Mouse (Mus musculus) ES-E14 (cell line): ENCODE results near the gene Parl. TPM values are rescaled to one million over a fixed set of nuclear protein-coding genes. Genes with fewer than 3 reads are reported as not detected.

Experiments
- DNase-seq: peaks from one replicate; pipeline ENCODE4 v3.0.0-alpha.2; 2013; ENCODE audit warnings: low read depth, low spot score
- H3K27ac ChIP-seq: 2 replicates; pipeline ENCODE4 v1.5.1; 2012; ENCODE audit warnings: low read depth, mild to moderate bottlenecking, low read length, moderate library complexity, mixed read lengths; ENCODE audit not compliant: poor library complexity, insufficient read depth, severe bottlenecking
- H3K36me3 ChIP-seq: 2 replicates; pipeline ENCODE4 v1.6.1; 2012; ENCODE audit warnings: mild to moderate bottlenecking, low read length, moderate library complexity, mixed read lengths; ENCODE audit not compliant: control insufficient read depth, poor library complexity, insufficient read depth, severe bottlenecking
- H3K4me1 ChIP-seq, 2 experiments: fragments of 150-350 bp in 1 of 2; sonication (generic) in 1 of 2; 2 replicates each; pipeline ENCODE4 v1.6.1; 2012; ENCODE audit warnings: low read length in 2 of 2, mild to moderate bottlenecking in 1 of 2, mixed read lengths in 1 of 2; ENCODE audit not compliant: control insufficient read depth in 2 of 2, insufficient read depth in 2 of 2, poor library complexity in 1 of 2
- H3K4me3 ChIP-seq, 2 experiments: fragments of 150-350 bp in 1 of 2; sonication (generic) in 1 of 2; 2 replicates each; pipeline ENCODE4 v1.5.1; 2012; ENCODE audit warnings: low read length in 2 of 2, low read depth in 1 of 2, mild to moderate bottlenecking in 1 of 2, mixed read lengths in 1 of 2; ENCODE audit not compliant: insufficient read depth in 1 of 2, poor library complexity in 1 of 2, severe bottlenecking in 1 of 2
- H3K9ac ChIP-seq: 2 replicates; pipeline ENCODE4 v1.6.1; 2012; ENCODE audit warnings: low read depth, mild to moderate bottlenecking, low read length, mixed read lengths; ENCODE audit not compliant: poor library complexity, insufficient read depth, severe bottlenecking
- H3K9me3 ChIP-seq: fragments of 150-350 bp; sonication (generic); 2 replicates; pipeline ENCODE4 v1.6.1; 2012; ENCODE audit warnings: low read depth, mild to moderate bottlenecking, low read length; ENCODE audit not compliant: control insufficient read depth, insufficient read depth
- CHD2 ChIP-seq: IDR thresholded peaks from 2 replicates; pipeline ENCODE4 v1.6.1; 2014; ENCODE audit warnings: mild to moderate bottlenecking, low read depth, low read length, inconsistent platforms
- HCFC1 ChIP-seq: IDR thresholded peaks from 2 replicates; pipeline ENCODE4 v1.6.1; 2012; ENCODE audit warnings: low read length, inconsistent platforms, borderline replicate concordance; ENCODE audit not compliant: insufficient read depth
- MAFK ChIP-seq: IDR thresholded peaks from 2 replicates; pipeline ENCODE4 v1.6.1; 2014; ENCODE audit warnings: mild to moderate bottlenecking, low read depth, low read length, inconsistent platforms; ENCODE audit not compliant: insufficient read depth
- ZC3H11A ChIP-seq: IDR thresholded peaks from 2 replicates; pipeline ENCODE4 v1.6.1; 2012; ENCODE audit warnings: low read depth, mild to moderate bottlenecking, inconsistent platforms, low read length, borderline replicate concordance
- ZNF384 ChIP-seq: IDR thresholded peaks from 2 replicates; pipeline ENCODE4 v1.6.1; 2012; ENCODE audit warnings: low read depth, low read length, inconsistent platforms
- in situ Hi-C, 2 experiments: fragments of 600-800 bp; cut with MboI; formaldehyde crosslinking; loops; one replicate each; pipeline ENCODE4 v1.15.1; 2025; ENCODE audit warnings: low sequenced_read_pairs in 2 of 2, inconsistent platforms in 1 of 2; ENCODE audit not compliant: unreplicated experiment in 2 of 2
- total RNA-seq: library from RNA; depleted of rRNA; stranded (reverse); fragments of 300-350 nt; gene quantifications from 2 replicates; pipeline ENCODE4 v1.2.3, GENCODE M21; 2012; rRNA removed

Gene Parl
- total RNA-seq, 1 experiment: 120 TPM

- H3K4me1 ChIP-seq: no peaks in the 10 kb centered on the region; a peak in 1 of 4 replicates
- in situ Hi-C loops: no loop called here
- no peak overlapping the region for H3K4me3 ChIP-seq
- H3K36me3 ChIP-seq: no peaks in the 10 kb centered on the region
- no peak for DNase-seq
- no peak for TF ChIP-seq MAFK
- TF ChIP-seq CHD2: no peak
- no peak for TF ChIP-seq ZNF384
- TF ChIP-seq HCFC1: no peak
- no peak for TF ChIP-seq ZC3H11A
- H3K9ac ChIP-seq: no peak overlapping the region
- H3K27ac ChIP-seq: no peak overlapping the region
- H3K9me3 ChIP-seq: no peaks in the 10 kb centered on the region
These were observed 64.8 kb downstream of the Parl start for GRCm38 (mm10) chr16:20237426-20237825.

- in situ Hi-C loops: no loop called here
- no peak overlapping the region for H3K9ac ChIP-seq
- no peaks in the 10 kb centered on the region for H3K4me1 ChIP-seq
- H3K36me3 ChIP-seq: peaks cover 17% of the 10 kb centered on the region
- no peaks in the 10 kb centered on the region for H3K9me3 ChIP-seq
- DNase-seq: no peak
- no peak overlapping the region for H3K4me3 ChIP-seq
- TF ChIP-seq ZC3H11A: no peak
- no peak for TF ChIP-seq ZNF384
- no peak for TF ChIP-seq MAFK
- TF ChIP-seq HCFC1: no peak
- TF ChIP-seq CHD2: no peak
- H3K27ac ChIP-seq: no peak overlapping the region
These were observed 67.8 kb downstream of the Parl start for GRCm38 (mm10) chr16:20234406-20234805.

Other genes with a start within 250 kb of the Parl start
- gene Klhl24, start 204.8 kb downstream of the Parl start, total RNA-seq: 21.9 and 32.2 TPM in 2 replicates
- 52.1 and 63.7 TPM in 2 replicates for gene Yeats2, start 161.3 kb downstream of the Parl start, total RNA-seq
- 0.58 and 0.62 TPM in 2 replicates for gene Map6d1, start 61.0 kb downstream of the Parl start, total RNA-seq
- gene Cyp2ab1, start 23.0 kb upstream of the Parl start, total RNA-seq: 0.36 and 0.79 TPM in 2 replicates
- gene Abcc5, start 124.0 kb upstream of the Parl start, total RNA-seq: 159 and 168 TPM in 2 replicates
- gene Eif2b5, start 196.4 kb upstream of the Parl start, total RNA-seq: 159 and 173 TPM in 2 replicates
- 10.6 and 10.8 TPM in 2 replicates for gene Dvl3, start 214.6 kb upstream of the Parl start, total RNA-seq
- gene Ap2m1, start 233.1 kb upstream of the Parl start, total RNA-seq: 170 and 236 TPM in 2 replicates
- 49.8 and 64.0 TPM in 2 replicates for gene Abcf3, start 246.2 kb upstream of the Parl start, total RNA-seq